ENCODE assay signal across 15 mouse cellular contexts in genomic region chr4:33481721-33482120, GRCm38 (mm10).
"Had no signal": no experiment of that assay in that cellular context is flagged by ENCODE, and none has a peak within 500 bp of the region (broad histone marks: within the 10 kb centered on the region; RNA-seq: fewer than 3 reads in every experiment).

No protein-coding gene starts in this region.

- H3K4me3 ChIP-seq: left cerebral cortex, adult 2 months; liver, embryonic 13.5 days had no signal

- H3K36me3 ChIP-seq: liver, embryonic 13.5 days had no signal

- H3K9ac ChIP-seq: liver, embryonic 13.5 days had no signal

- H3K27ac ChIP-seq: kidney, postnatal 0 days; left cerebral cortex, adult 2 months; liver, embryonic 13.5 days; stomach, postnatal 0 days had no signal

- ATAC-seq: intestine, postnatal 0 days had no signal

- H3K4me2 ChIP-seq: liver, embryonic 13.5 days had no signal

- DNase-seq: kidney, adult 2 months; kidney, postnatal 25 days; layer of hippocampus, postnatal 36 days; liver, embryonic 13.5 days; lung, adult 2 months; lung, postnatal 14 days; lung, postnatal 4 days; right cerebral cortex, postnatal 4 days; thymus, adult 2 months; thymus, postnatal 14 days; thymus, postnatal 4 days had no signal

- H3K9me3 ChIP-seq: liver, embryonic 13.5 days had no signal

- H3K27me3 ChIP-seq: liver, embryonic 13.5 days had no signal
